Mouse (Mus musculus) ovary, postnatal 10 days (tissue): ENCODE data around the gene Tmem202.

ENCODE experiments used
- DNase-seq: peaks from one replicate; pipeline ENCODE4 v3.0.0; 2022; ENCODE audit warnings: low spot score

The Tmem202 gene

GRCm38 (mm10) chr9:59539441-59540137, at the start of gene Tmem202, which contains the start of gene Hexa:
Tmem202 (minus strand) TSS chr9:59539847.
Hexa (plus strand) TSS chr9:59539540.
- peak; percentile 51 for DNase-seq

GRCm38 (mm10) chr9:59588710-59589671, 49.3 kb upstream of the Tmem202 start:
- DNase-seq: no peak

GRCm38 (mm10) chr9:59588252-59588651, 48.6 kb upstream of the Tmem202 start:
- no peak for DNase-seq

- DNase-seq: peak; percentile 9
Observed at GRCm38 (mm10) chr9:59584871-59585308, 45.2 kb upstream of the Tmem202 start.

- DNase-seq: no peak
Observed at GRCm38 (mm10) chr9:59578505-59578867, 38.8 kb upstream of the Tmem202 start.

- peak; percentile 73 for DNase-seq
Observed at GRCm38 (mm10) chr9:59577844-59578504, 38.3 kb upstream of the Tmem202 start, which contains the start of gene Celf6. Celf6 (plus strand) TSS chr9:59577917.

- DNase-seq: no peak
Observed at GRCm38 (mm10) chr9:59577401-59577800, 37.8 kb upstream of the Tmem202 start.

- DNase-seq: no peak
Observed at GRCm38 (mm10) chr9:59571852-59572251, 32.2 kb upstream of the Tmem202 start.

- no peak for DNase-seq
Observed at GRCm38 (mm10) chr9:59567111-59567510, 27.5 kb upstream of the Tmem202 start.

GRCm38 (mm10) chr9:59565600-59565999, 26.0 kb upstream of the Tmem202 start:
- peak; percentile 26 for DNase-seq

- DNase-seq: no peak
Observed at GRCm38 (mm10) chr9:59553719-59554118, 14.1 kb upstream of the Tmem202 start.

- no peak for DNase-seq
Observed at GRCm38 (mm10) chr9:59552610-59553009, 13.0 kb upstream of the Tmem202 start.

- DNase-seq: no peak
Observed at GRCm38 (mm10) chr9:59551620-59552031, 12.0 kb upstream of the Tmem202 start.

GRCm38 (mm10) chr9:59551017-59551416, 11.4 kb upstream of the Tmem202 start:
- DNase-seq: no peak

GRCm38 (mm10) chr9:59550077-59550476, 10.4 kb upstream of the Tmem202 start:
- DNase-seq: no peak

GRCm38 (mm10) chr9:59548961-59549487, 9.4 kb upstream of the Tmem202 start:
- DNase-seq: no peak

- DNase-seq: no peak
Observed at GRCm38 (mm10) chr9:59547869-59548268, 8.2 kb upstream of the Tmem202 start.

- DNase-seq: no peak
Observed at GRCm38 (mm10) chr9:59544739-59545138, 5.1 kb upstream of the Tmem202 start.

- DNase-seq: no peak
Observed at GRCm38 (mm10) chr9:59542766-59543324, 3.2 kb upstream of the Tmem202 start.

- DNase-seq: no peak
Observed at GRCm38 (mm10) chr9:59541617-59542016, 2.0 kb upstream of the Tmem202 start.

GRCm38 (mm10) chr9:59537651-59538050, 2.0 kb downstream of the Tmem202 start:
- no peak for DNase-seq

- DNase-seq: no peak
Observed at GRCm38 (mm10) chr9:59533889-59534288, 5.8 kb downstream of the Tmem202 start.
